Mouse (Mus musculus): ENCODE measurements around the gene Hcrt.

Gene Hcrt

GRCm38 (mm10) chr11:100762831-100763230 is at the start of gene Hcrt:
Gene Hcrt, minus strand, starts transcription at chr11:100762931.
- DNase-seq (ENCODE audit: low spot score in 2 of 2), result no peak

GRCm38 (mm10) chr11:100811132-100811531 is 48.4 kb upstream of the Hcrt start:
- DNase-seq (ENCODE audit: low spot score in 2 of 2), result no peak

DNA sequence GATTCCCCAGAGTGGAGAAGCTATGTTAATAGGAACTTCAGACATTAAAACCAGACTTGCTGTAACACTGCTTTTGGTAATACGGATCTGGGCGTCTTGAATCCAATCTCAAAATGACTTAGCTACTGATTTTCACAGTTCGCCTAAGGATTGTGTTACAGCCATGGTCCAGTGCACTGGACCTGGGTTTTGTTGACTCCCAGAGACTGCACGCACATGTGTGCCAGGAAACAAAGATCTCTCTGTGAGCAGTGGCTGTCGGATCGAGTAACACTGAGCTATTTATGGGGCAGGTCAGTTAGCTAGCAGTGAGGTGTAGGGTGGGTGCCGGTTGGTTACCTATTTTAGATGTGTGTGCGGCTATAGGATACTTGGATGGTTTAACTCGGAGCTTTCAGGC is 47.8 kb upstream of the Hcrt start:
- no peak for DNase-seq (ENCODE audit: low spot score in 2 of 2)

DNA sequence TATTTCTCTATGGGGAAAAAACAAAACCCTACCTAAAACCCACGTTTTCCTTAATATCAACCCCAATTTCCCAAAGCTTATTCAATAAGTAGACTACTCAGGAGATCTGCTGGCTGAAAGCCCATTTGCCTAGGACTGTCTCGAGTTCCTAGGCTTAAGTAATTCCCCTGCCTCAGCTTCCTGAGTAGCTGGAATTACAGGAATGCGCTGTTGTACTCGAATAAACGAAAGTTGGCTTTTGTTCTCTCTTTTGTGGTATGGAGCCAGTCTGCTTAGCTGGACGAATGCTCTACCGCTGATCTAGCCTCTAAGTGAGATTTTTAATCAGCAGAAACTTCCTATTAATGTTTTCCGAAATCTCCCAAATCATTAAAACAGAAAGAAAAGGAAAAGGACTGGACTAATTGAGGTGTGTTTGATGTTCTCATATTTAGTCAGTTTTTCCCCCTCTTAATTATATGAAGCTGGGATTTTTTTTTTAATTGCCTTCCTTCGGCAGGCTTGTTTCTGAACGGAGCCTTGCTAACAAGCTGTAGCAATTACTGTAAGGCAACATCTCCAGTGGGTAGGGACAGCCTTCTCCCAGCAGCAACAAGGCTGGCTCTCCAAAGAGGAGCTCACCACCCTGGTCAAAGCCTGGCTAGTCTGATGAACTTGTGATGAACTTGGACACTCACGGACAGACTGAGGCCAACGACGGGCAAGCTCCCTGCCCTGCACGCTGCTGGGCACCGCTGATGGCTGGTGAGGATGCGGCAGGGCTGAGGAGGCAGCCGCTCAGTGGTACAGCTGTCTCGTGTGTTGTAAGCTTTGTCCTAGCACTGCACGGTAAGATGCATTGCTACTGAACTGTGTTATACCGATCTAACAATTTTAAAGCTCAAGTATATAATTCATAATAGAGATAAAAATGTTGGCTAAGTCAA is 43.9 kb upstream of the Hcrt start:
- no peak for DNase-seq (ENCODE audit: low spot score in 2 of 2)

DNA sequence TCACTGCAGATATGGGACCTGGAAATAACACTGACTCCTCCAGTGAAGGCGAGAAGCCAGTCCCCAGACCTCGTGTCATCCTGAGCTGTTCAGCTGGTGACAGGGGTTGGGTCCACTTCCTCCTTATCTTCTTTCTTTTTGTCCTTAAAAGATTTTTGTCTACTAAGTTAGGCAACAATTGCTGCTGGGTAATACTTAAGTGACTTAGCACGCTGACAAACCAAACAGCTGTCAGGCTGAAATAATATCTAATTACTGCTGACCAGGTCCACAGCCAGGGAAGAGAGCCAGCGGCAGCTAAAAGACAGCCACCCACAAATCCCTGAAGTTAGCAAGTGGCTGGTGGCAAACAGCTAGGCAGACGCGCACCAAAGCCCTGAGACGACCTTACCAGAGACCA is 42.8 kb upstream of the Hcrt start:
- DNase-seq (ENCODE audit: low spot score in 2 of 2), result no peak

- DNase-seq (ENCODE audit: low spot score in 2 of 2), result no peak
These were observed 41.7 kb upstream of the Hcrt start for GRCm38 (mm10) chr11:100804409-100804808.

DNA sequence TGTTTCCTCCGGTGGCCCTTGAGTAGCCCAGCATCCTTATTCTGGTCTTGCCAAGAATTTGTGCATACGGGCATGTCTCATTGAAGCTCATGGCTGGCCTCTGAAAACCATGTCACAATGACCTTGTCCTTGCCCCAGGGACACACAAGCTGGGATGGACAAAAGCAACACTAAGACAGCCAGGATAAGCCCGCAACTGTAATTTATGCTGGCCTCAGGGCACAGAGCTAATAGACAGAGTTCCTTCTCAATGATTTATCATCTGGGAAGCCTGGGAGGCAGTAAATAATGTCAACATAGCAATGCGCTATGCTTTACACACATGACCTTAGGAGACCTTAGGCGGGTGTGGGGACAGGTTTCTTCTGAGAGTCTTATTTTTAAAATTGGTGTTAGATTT is 36.7 kb upstream of the Hcrt start:
- DNase-seq (ENCODE audit: low spot score in 2 of 2), result no peak

DNA sequence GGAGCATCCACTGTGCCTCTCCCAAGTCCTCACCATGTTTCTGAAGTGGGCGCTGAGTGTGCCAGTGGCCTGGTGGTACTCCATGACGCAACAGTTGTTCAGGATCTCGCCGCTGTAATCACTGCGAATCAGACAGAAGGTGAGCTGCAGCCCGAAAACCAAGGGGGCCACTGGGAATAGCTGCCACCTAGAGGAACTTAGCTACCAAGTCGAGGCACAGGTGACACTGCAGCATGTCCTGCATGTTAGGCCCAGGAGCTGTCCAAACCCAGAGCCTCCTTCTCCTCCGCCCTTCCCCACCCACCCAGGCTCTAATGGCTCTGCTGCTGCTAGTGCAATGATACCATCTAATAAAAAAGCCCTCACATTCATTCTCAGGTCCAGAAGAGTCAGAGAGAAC is 33.9 kb upstream of the Hcrt start:
- no peak for DNase-seq (ENCODE audit: low spot score in 2 of 2)

- no peak for DNase-seq (ENCODE audit: low spot score in 2 of 2)
These were observed 32.7 kb upstream of the Hcrt start for GRCm38 (mm10) chr11:100795386-100795785.

- DNase-seq (ENCODE audit: low spot score in 2 of 2), result no peak
These were observed 28.8 kb upstream of the Hcrt start for GRCm38 (mm10) chr11:100791457-100792049.

DNA sequence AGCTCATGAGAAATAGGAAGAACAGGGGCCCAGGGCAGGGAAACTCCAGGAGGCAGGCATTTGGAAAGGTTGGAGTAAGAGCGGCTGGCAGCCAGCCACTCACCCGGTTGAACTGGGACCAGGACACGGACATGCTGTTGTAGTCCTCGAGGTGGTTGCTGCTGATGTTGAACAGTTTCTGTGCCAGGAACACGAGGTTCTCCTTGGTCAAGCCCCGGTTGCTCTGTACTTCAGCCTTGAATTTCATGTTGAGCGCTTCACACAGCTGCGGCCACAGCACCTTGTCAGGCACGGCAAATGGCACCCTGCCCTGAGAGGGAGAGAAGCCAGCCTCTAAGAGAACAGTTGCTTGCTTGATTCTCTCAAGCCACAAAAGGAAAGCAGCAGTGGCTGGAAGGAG is 27.9 kb upstream of the Hcrt start:
- peak; percentile 32 to 45 for DNase-seq (ENCODE audit: low spot score in 2 of 2)

- DNase-seq (ENCODE audit: low spot score in 2 of 2), result no peak
These were observed 27.0 kb upstream of the Hcrt start for GRCm38 (mm10) chr11:100789702-100790101.

DNA sequence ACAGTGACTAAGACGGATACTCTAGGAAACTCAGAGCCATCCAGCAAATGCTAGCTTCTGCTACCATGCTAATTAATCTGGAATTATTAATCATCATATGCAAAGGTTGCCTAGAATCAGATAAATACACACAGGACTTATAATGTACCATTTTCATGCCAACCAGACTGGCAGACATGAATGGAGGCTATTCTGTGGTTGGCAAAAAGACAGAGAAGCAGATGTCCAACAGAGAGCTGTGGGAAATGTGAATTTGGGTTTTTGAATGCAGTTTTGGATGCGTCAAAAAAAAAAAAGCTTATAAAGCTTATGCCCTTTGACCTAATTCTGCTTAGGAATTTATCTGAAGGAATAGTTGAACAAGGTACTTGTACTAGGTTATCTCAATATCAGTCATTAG is 23.0 kb upstream of the Hcrt start:
- no peak for DNase-seq (ENCODE audit: low spot score in 2 of 2)

DNA sequence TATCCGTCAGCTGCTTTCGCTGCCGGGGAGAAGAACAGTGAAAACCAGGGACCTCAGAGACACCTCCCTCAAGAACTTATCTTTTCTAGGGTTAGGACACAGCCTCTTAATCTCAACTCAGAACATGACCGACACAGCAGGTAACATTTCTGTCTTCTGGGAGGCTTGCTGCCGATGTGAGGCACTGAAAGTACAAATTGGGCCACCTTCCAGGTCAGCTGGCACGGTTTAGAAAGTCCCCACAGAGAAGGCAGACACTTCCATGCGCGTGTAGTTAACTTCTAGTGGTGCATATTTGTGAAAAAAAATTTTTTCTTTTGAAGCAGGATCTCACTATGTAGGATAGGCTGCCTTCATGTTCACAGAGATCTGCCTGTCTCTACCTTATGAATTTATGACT is 21.6 kb upstream of the Hcrt start:
- no peak for DNase-seq (ENCODE audit: low spot score in 2 of 2)

DNA sequence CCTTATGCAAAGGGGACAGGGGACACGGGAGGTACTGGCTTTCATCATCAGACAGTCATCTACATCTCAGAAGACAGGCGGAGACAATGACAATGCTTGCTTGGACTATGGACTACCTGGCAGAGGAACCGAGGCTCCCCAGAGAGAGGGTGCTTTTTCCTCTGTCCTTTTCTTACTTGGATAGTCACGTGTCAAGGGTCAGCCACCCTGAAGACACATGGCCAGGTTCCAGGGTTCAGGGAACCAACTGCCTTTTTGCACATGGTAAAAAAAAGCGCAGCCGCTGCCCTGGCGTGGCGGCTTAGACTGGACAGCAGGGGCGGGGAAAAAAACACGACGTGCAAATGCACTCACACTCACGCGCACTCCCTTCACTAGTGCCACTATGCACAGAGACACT is 19.8 kb upstream of the Hcrt start:
- no peak for DNase-seq (ENCODE audit: low spot score in 2 of 2)

DNA sequence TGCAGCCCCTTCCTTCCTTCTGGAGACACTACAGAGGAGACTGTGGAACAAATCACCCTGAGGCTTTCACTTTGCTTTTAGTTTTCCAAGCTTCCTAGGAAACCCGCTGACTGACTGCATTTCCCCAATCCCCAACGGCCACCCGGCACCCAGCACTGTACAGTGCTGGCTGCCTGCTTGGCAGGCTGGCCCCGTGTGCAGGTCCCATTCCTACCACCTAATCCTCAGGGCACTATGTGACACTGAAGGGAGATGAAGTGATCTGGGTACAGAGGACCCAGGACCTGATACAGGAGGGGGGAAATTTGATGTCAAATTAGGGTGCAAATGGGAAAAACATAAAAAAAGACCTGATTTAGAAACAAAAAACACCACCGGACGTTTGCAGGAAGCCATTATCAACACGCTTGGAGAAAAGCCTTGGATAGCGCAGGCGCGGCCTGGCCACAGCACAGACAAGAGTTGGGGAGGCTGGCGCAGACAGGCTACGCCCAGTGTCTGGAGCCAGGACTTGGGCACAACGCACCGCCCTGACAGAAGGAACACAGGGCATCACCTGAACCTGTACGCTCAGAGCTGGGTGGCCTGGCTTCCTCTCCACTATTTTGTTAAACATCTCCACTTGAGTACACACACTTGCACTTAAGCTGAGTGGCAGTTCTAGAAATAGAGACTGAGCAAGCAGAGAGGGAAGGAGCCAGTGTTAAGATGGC is 19.2 kb upstream of the Hcrt start:
- DNase-seq (ENCODE audit: low spot score in 2 of 2), result no peak

GRCm38 (mm10) chr11:100780247-100780646 is 17.5 kb upstream of the Hcrt start:
- DNase-seq (ENCODE audit: low spot score in 2 of 2), result no peak

GRCm38 (mm10) chr11:100778069-100778468 is 15.3 kb upstream of the Hcrt start:
- DNase-seq (ENCODE audit: low spot score in 2 of 2), result no peak

GRCm38 (mm10) chr11:100775921-100776320 is 13.2 kb upstream of the Hcrt start:
- no peak for DNase-seq (ENCODE audit: low spot score in 2 of 2)

DNA sequence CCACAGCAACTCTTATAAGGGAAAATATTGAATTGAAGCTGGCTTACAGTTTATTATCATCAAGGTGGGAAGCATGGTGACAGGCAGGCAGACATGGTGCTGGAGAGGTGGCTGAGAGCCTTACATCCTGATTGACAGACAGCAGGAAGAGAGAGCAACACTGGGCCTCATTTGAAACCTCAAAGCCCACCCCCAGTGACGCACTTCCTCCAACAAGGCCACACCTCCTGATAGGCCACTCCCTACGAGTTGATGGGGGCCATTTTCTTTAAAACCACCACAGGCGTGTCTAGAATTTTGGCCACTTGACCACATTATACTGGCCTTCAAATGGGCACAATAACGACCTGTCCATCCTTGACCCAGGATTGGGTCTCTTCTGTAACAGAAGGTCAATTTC is 11.5 kb upstream of the Hcrt start:
- no peak for DNase-seq (ENCODE audit: low spot score in 2 of 2)

DNA sequence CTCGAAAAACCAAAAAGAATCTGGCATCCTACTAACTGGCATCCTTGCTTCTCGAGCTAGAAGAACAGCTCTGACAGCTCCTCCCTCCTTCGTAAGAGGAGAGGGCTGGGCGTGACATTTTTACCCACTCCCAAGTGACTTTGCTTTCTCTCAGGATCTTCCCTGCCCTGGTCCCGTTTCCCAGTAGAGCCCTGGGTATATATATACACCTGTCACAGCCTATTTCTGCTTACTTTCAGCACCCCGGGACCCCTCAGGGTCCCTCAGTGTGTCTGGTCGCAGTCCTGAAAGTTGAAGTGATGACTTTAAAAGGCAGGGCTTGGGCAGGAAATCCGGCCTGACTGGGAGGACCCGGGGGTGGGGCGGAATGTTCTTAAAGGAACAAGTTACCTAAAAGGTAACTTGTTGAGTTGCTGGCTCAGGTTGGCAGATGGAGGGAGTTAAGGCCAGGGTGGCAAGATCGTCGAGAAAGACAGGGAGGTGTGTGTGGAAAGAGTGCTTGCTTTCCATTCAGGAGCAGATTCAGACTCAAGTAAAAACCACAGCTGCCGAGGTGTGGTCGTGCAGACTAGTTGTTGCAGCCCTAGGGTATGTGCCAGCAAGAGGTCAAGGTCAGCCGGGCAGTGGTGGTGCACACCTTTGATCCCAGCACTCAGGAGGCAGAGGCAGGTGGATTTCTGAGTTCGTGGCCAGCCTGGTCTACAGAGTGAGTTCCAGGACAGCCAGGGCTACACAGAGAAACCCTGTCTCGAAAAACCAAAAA is 8.1 kb upstream of the Hcrt start, which contains the start of gene Ghdc:
Ghdc (minus strand) TSS at position 312 of the 763 bp plus-strand sequence.
- peak; percentile 76 to 79 for DNase-seq (ENCODE audit: low spot score in 2 of 2)

GRCm38 (mm10) chr11:100769980-100770379 is 7.2 kb upstream of the Hcrt start:
- DNase-seq (ENCODE audit: low spot score in 2 of 2), result no peak

Measured in right cerebral cortex, postnatal 36 days (tissue).